Mouse (Mus musculus) ES-Bruce4 (cell line): ENCODE measurements around the gene Dnajb14. TPM values are rescaled to one million over a fixed set of nuclear protein-coding genes. Genes with fewer than 3 reads are reported as not detected.

Experiments used
- H3K27ac ChIP-seq: 2 replicates; pipeline ENCODE4 v1.5.1; 2012; ENCODE audit warnings: low read length, inconsistent platforms; ENCODE audit not compliant: insufficient read depth
- H3K27me3 ChIP-seq: 2 replicates; pipeline ENCODE4 v1.6.1; 2012; ENCODE audit warnings: mild to moderate bottlenecking, low read length, inconsistent platforms; ENCODE audit not compliant: control insufficient read depth, poor library complexity, insufficient read depth, severe bottlenecking
- H3K36me3 ChIP-seq: 2 replicates; pipeline ENCODE4 v1.6.1; 2012; ENCODE audit warnings: inconsistent platforms, mild to moderate bottlenecking, low read length, moderate library complexity; ENCODE audit not compliant: control insufficient read depth, poor library complexity, insufficient read depth, severe bottlenecking
- H3K4me1 ChIP-seq: one replicate; pipeline ENCODE4 v1.8.1; 2011; ENCODE audit warnings: low read length; ENCODE audit not compliant: control insufficient read depth, insufficient read depth
- H3K4me3 ChIP-seq: 2 replicates; pipeline ENCODE4 v1.5.1; 2011; ENCODE audit warnings: low read depth, mild to moderate bottlenecking, low read length
- H3K9ac ChIP-seq: 2 replicates; pipeline ENCODE4 v1.6.1; 2012; ENCODE audit warnings: low read depth, mild to moderate bottlenecking, inconsistent platforms; ENCODE audit not compliant: poor library complexity, severe bottlenecking
- H3K9me3 ChIP-seq: replicated peaks from 2 replicates; pipeline ENCODE4 v1.6.1; 2012; ENCODE audit warnings: mild to moderate bottlenecking, low read length, inconsistent platforms; ENCODE audit not compliant: control insufficient read depth, poor library complexity, insufficient read depth, severe bottlenecking
- CTCF ChIP-seq: IDR thresholded peaks from one replicate; pipeline ENCODE4 v1.8.1; 2011; ENCODE audit warnings: low read depth, low read length
- EP300 ChIP-seq: IDR thresholded peaks from 2 replicates; pipeline ENCODE4 v1.6.1; 2011; ENCODE audit warnings: low read depth, low read length; ENCODE audit not compliant: insufficient read depth
- POLR2A ChIP-seq: IDR thresholded peaks from one replicate; pipeline ENCODE4 v1.8.1; 2011; ENCODE audit warnings: low read length; ENCODE audit not compliant: insufficient read depth
- polyA plus RNA-seq: library from polyadenylated mRNA; stranded (reverse); fragments of >200 nt; gene quantifications from 2 replicates; pipeline ENCODE4 v1.2.4, GENCODE M21; 2011; ENCODE audit warnings: low read depth; ENCODE audit not compliant: missing spikeins, insufficient read depth, insufficient read length

The Dnajb14 gene
- polyA plus RNA-seq, 1 experiment = 9.3 TPM

DNA sequence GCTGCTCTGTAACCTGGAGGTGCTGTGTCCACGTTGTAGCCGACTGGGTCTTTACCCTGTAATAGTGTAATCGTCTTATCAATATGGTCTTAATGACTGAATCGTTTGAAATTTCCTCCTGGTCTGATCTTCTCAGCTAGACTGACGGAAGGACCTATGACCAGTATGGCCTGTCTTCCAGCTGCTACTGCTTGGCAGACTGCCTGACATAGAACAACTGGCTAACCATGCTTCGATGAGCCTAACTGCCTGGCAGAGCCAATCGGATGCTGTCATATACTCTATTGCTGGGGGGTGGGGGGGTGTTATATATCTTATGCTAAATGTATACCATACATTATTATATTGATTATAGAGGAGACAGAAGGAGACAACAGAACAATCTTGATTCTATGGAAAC is 11.4 kb upstream of the Dnajb14 start:
- Histone ChIP-seq H3K9me3 (no peaks in the 10 kb centered on the region), H3K9ac (no peak overlapping the region), H3K4me1 (no peaks in the 10 kb centered on the region), H3K27ac (no peak overlapping the region), H3K4me3 (no peak overlapping the region), H3K27me3 (no peaks in the 10 kb centered on the region), H3K36me3 (no peaks in the 10 kb centered on the region)
- TF ChIP-seq CTCF (no peak), EP300 (no peak), POLR2A (no peak)

DNA sequence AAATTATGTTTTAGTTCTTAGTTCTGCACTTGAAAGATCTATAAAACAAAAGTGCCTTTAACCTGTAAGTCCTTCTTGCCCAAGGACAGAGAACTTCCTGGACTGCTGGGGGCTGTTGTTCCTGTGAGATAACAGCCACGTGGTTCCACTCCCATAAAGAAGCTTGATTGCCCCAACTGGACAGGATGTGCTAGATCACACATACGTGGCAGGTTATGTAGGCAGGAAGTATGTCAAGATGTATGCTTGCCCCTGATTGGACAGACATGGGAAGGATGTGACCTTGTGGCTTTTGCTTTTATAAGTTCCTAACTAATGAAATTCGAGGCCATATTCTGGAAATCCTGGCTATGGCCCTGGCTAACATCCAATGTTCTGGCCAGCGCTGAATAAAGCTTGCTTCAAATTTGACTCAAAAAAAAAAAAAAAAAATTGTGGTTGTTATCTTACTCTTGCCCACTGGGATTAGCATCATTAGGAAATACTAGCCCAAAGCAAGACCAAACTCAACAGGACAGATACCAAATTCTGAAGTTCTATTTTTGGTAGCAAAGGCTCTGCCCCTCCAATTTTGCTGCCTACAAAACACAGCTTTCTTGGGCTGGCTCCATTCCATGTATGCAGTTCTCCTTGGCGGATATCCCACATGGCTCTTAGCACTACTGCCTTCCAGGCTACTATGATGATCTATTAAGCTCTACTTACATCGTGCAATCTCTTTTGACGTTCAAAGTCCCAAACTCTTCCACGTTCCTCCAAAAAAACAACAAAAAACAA is 6.9 kb upstream of the Dnajb14 start:
- H3K27me3 ChIP-seq = no peaks in the 10 kb centered on the region
- H3K9ac ChIP-seq = no peak overlapping the region
- TF ChIP-seq EP300 = no peak
- no peak for TF ChIP-seq POLR2A
- TF ChIP-seq CTCF = no peak
- H3K4me1 ChIP-seq = no peaks in the 10 kb centered on the region
- peaks cover 3% of the 10 kb centered on the region; the same call in 1 of the 2 replicates for H3K36me3 ChIP-seq
- no peaks in the 10 kb centered on the region for H3K9me3 ChIP-seq
- H3K4me3 ChIP-seq = no peak overlapping the region
- no peak overlapping the region for H3K27ac ChIP-seq

DNA sequence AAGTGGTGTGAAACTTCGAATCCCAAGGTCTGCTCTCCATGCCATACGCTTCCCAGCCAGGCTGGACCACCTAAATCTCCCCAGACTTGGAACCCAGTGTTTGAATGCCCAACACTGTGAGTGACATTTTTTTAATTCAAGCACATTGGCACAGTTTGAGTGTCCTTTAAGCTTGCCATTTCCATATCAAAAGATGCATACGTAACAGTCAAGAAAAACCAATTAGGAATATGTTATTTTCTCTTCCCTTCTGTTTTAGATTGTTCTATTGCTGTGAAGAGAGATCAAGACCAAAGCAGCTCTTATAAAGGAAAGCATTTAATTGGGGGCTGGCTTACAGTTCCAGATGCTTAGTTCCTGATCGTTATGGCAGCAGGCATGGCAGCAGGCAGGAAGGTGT is 6.0 kb upstream of the Dnajb14 start:
- Histone ChIP-seq H3K4me1 (no peaks in the 10 kb centered on the region), H3K36me3 (peaks cover 10% of the 10 kb centered on the region), H3K9ac (no peak overlapping the region), H3K27ac (no peak overlapping the region), H3K9me3 (no peaks in the 10 kb centered on the region), H3K27me3 (no peaks in the 10 kb centered on the region), H3K4me3 (no peak overlapping the region)
- no peak for TF ChIP-seq EP300
- no peak for TF ChIP-seq CTCF
- no peak for TF ChIP-seq POLR2A

DNA sequence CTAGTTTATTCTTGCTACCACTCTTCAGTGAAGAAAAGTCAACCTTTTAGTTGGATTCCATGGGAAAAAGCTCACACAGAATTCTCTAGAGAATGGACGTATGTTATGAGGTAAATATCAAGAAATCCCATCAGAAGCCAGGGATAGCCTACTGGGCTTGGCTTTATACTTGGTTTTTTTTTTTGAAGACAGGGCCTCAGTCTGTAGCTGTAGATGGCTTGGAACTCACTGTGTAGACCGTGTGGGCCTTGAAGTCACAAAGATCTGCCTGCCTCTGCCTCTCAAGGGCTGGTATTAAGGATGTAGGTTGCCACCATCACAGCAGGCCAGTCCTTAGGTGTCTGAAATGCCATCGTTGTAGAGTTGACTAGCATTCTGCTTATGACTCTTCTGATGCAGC is 4.9 kb upstream of the Dnajb14 start:
- no peak overlapping the region for H3K27ac ChIP-seq
- H3K9me3 ChIP-seq = no peaks in the 10 kb centered on the region

DNA sequence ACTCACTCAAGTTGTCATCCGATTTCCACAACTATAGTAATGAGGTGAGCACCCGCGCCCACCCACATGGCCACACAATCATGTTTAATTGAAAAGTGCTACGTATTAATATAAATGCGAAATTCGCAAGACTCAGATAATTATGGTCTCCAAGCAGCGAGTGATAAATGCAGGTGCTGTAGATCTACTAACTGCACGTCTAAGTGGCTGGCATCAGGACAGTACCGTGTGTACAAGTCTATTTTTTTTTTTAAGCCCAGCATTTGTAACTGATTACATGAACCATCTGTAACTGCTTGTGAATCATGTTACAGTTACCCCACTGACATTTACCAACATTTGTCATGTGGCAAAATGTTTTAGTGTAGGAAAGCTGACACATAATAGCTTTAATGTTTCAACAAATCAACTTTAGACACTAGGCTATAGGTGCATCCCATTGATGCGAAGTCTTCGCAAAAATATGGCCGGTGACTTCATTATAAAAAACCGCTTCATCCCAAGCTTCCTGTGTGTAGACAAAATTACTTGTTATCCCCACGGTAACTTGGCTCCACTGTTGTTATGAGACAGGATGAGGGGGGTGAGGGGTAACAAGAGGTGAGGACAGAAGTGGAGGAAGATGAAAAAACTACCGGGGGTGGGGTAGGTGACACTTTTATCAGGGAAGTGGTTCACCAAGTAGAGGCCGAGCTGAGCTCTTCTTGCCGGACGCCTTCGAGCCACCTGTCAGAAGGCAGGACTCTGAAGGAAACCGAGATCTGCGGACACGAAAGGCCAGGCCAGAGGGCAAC is 3.9 kb upstream of the Dnajb14 start:
- TF ChIP-seq EP300 = no peak
- TF ChIP-seq POLR2A = no peak
- TF ChIP-seq CTCF = no peak
- Histone ChIP-seq H3K27ac (peak overlapping the region; percentile 85), H3K36me3 (peaks cover 15% of the 10 kb centered on the region), H3K27me3 (no peaks in the 10 kb centered on the region), H3K9me3 (no peaks in the 10 kb centered on the region), H3K4me1 (no peaks in the 10 kb centered on the region), H3K4me3 (peak overlapping the region; percentile 87), H3K9ac (peak overlapping the region; percentile 86)

More for the DNA sequence above, 4.9 kb upstream of the Dnajb14 start:
- Histone ChIP-seq H3K9ac (no peak overlapping the region), H3K4me1 (no peaks in the 10 kb centered on the region), H3K4me3 (no peak overlapping the region), H3K27me3 (no peaks in the 10 kb centered on the region), H3K36me3 (peaks cover 15% of the 10 kb centered on the region)
- TF ChIP-seq CTCF (no peak), POLR2A (no peak), EP300 (no peak)

DNA sequence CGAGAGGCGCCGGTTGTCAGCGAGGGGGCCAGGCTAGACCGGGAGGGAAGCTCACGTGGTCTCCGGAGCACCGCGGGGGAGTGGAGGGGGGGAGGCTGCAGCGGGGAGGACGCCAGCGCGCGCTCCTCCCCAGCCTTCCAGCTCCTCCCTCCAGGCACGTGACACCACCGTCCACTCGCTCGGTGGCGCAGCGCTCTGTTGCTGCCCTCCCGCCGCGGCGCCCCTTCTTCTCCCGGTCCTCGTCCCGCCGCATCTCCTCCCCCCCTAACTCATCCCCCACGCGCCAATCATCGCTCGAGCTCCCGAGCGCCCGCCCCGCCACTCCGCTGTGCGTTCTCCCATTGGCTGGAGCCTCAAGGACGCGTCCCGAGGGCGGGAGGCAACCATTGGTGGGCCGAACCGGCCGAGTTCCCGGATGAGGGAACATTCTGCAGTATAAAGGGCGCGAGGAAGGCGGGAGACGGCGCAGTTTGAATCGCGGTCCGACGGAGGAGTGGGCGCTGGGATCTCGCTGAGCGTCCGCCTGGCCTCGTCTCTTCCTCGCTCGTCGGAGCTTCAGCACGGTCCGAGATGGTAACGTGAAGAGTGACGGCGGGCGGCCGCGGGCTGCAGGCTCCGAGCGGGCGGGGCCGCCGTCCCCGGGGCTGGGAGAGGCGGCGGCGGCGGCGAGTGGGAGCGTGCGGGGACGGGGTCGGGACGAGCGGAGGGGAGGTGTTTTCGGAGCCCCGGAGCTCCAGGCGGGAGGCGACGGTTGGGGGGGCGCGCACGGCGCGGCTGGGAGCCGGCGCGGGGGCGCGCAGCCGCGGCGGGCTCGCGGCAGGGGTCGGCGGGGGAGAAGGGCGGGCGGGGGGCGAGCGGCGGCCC is 3.1 kb upstream of the Dnajb14 start, which contains the start of gene H2afz:
TSS of gene H2afz (plus strand) at position 364 of the 864 bp plus-strand sequence.
- Histone ChIP-seq H3K9me3 (no peaks in the 10 kb centered on the region), H3K4me1 (no peaks in the 10 kb centered on the region), H3K27me3 (no peaks in the 10 kb centered on the region), H3K36me3 (peaks cover 15% of the 10 kb centered on the region), H3K27ac (peak within 1 kb of the TSS; percentile 91), H3K4me3 (peak within 1 kb of the TSS; percentile 97), H3K9ac (peak within 1 kb of the TSS; percentile 99)
- TF ChIP-seq POLR2A (peak; percentile 90), EP300 (peak; percentile 75; the same call in 1 of the 2 replicates), CTCF (no peak)
